Mouse (Mus musculus) natural killer cell, adult 2 months (primary cell): ENCODE data around the gene Gng13.
"Not testable (repeated sequence)": the region's sequence is repeated elsewhere in the genome, so short reads cannot be mapped to it uniquely, and the experiment has no call there.

ENCODE experiments used
- DNase-seq, 2 experiments: peaks; one replicate each; pipeline ENCODE4 v3.0.0; 2022; ENCODE audit warnings: low spot score in 2 of 2

Gng13 gene

DNA sequence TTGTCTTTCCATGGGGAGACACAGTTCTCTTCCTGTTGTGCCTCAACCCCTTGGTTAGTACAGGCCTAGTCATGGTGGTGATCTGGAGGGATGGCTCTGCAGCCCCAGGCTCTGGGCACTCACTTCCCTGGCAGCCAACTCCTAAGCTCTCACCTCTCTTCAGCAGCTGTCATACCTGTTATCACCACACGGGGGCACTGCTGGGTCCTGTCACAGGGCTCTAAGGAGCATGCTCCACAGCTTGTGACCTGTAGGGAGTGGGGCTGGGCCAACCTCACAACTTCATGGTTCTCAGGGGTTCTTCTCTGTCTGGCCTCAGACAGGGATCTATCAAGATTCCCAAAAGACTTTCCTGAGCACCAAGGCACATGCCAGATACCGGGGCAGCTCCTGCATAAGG is 15.1 kb downstream of the Gng13 start:
- DNase-seq = peak; percentile 69 to 78

DNA sequence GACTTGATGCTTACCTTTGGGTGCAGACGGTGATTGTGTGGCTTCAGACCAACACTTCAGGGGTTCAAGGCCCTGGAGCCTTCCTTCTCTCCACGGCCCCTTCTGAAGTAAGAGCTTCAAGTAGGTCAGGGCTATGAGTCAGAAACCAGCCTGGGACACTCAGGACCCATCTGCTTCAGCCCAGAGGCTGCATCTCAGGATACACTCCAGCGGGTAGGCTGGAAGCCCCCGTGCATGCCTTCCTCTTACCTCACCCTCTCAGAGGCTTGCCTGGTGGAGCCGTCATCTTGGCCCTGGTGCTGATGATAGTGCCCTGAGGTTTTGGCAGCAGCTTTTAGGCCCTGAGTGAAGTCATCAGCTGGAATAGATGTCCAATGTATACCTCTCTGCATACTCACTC is 18.3 kb downstream of the Gng13 start:
- no peak for DNase-seq

DNA sequence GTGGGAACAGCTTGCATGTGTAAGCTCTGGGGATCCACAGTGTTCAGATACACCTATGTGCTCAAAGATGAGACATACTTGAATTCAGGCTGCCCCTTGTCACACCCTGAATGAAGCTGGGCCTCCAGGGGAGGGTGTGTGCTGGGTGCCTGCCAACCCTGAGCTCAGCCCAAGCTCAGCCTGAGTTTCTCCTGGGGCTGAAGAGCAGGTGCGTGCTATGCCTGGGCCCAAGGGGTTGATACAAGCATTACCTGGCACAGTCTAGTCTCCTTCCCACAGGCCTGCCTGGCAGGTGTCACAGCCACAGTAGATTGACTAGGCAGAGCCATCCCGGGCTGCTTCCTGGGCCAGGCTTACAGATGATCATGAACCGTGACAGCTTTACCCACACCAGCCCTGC is 18.8 kb downstream of the Gng13 start, which contains the start of gene Mslnl:
Gene Mslnl, plus strand, starts transcription at position 298 of the 400 bp plus-strand sequence.
- no peak for DNase-seq

GRCm38 (mm10) chr17:25738861-25739260 is 21.9 kb downstream of the Gng13 start:
- no peak for DNase-seq

- DNase-seq = not testable (repeated sequence)
These were observed 24.5 kb downstream of the Gng13 start for GRCm38 (mm10) chr17:25741471-25741870.

DNA sequence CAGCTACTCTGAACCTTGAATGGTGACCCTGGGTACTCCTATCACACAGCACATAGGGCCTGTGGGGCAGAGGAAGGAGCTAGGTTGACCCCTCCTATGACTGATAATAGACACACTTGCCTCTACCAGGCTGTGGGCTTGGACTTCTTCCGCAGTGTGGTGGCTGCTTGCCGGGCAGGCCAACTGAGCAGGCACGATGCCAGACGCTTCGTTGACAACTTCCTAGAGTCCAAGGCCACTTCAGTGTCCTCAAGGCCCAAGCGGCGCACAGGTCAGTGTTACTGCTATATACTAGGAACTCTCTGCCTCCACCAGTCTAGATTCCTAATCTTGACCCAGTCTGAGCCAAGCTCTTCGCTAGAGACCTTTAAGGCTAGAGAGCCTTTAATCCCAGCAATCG is 26.9 kb downstream of the Gng13 start:
- no peak for DNase-seq

DNA sequence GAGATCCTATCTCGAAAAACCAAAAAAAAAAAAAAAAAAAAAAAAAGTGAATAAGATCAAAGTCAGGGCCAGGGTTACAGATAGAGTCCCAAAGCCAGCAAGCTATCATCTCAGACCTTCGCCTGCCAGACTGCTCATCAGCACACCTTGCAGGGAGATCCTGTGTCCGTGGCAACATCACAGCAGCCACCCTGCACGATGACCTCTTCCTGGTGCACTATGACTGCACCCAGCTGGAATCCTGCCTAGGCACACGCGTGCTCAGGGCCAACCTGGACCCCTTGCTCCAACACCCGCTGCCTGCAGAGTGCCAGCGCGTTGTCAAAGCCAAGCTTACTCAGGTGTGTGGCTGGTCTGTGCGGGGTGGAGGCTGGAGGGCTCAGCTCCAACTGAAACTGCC is 27.3 kb downstream of the Gng13 start:
- DNase-seq = no peak

DNA sequence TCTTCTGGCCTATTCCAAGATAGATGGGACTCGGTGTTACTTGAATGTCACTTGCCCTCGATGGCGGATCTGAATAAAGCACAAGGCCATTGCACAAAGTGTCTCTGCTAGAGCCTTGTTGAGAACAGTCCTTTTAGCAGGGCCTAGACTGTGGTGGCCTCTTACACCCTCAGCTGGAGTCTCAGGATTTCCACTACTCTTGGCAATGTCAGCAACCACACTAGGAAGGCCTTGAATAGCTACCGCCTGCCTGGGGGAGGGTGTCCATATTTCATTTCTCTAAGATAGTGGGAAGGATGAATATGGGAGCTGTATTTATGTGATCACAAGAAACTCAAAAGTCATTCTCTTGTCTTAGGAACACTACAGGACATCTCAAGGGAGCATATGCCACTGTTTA is 31.3 kb downstream of the Gng13 start:
- no peak for DNase-seq

DNA sequence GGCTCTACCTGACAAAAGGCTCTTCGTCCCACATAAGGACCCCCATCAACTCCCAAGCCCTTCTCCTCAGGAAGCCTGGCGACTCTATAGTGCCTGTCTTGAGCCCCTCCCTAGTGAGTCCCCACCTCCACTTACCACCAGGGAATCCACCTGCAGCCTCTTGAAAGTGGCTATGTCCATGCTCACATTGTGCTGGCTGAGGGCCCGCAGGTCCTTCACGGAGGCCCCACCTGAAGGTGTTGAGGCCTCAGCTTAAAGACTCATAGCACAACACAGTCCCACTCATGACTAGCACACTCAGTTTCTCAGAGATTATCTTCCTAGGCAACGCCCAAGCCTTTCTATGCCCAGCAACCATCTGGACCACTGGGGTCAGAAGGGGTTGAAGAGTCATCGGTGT is 32.3 kb downstream of the Gng13 start:
- DNase-seq = no peak

DNA sequence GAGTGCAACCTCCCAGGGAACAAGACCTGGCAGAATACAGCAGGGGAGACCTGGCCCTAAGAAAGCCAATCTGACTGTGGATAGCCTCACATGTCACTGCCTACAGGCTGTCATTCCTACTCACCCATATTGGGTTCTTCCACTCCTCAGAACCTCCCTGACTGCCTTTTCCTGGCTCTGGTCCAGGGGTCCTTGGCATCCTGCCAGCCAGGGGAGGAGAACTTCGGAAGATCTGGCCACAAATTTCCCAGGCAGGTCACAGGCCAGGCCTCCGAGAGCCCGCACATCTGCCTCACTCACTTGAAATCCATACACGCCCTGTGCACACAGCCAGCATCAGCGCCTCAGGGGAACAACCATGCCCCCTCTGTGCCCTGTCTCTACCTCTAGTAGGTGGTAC is 34.5 kb downstream of the Gng13 start:
- DNase-seq = no peak

DNA sequence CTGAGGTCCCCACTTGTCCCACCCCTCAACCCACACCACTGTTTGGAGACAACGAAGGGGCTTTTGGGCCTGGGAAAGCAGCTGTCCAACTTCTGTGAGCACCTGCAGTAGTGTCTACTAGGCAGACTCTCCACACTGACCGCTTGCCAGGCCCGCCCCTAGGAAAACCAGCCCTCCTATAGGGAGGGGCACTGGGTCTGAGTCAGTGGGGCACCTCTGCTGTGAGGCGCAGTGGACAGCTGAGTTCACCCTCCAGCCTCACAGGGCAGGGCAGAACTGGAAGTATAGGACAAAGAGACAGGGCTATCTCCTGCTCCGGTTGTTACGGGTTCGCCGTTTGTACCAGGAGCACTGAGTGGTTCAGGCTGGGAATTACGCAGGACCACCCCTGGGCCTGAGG is 37.3 kb downstream of the Gng13 start, which contains the start of gene Msln:
Gene Msln, minus strand, starts transcription at position 138 of the 400 bp plus-strand sequence.
- DNase-seq = no peak

GRCm38 (mm10) chr17:25755086-25755485 is 38.1 kb downstream of the Gng13 start:
- no peak for DNase-seq

DNA sequence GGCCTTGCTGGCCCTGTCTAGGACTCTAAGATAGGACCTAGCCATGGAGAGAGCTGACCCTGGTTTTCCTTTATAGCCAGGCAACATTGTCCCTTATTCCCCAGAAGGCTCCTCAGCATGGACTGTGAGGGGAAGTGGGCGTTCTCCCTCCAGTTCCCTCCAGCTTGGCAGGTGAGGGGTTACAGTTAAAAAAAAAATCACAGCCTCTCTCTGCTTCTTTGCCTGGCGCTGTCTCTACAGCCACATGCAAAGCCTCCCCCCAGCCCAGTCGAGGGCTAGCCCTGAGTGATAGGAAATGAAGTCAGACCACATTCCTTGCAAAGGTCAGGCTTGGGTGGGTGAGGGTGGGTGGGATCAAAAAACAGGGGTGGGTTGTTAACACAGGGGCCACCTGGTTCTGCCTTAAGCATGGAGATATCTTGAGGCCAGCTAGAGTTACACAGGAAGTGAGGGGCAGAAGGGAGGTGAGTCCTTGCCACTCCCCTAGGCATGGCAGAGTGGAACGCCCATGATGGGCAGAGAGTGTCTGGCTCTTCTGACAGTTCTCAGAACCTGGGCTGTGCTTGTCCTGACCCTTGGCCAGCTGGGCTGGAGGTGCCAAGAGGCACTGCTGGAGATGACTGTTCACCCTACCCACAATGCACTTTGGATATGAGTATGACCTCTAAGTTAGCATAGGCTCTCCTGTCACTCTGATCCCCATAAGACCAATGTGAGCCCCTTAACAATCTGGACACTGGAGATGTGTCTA is 38.8 kb downstream of the Gng13 start:
- DNase-seq = no peak

- DNase-seq = no peak
These were observed 39.6 kb downstream of the Gng13 start for GRCm38 (mm10) chr17:25756378-25757242.

- DNase-seq = no peak
These were observed 40.7 kb downstream of the Gng13 start for GRCm38 (mm10) chr17:25757691-25758090.

- DNase-seq = no peak
These were observed 43.2 kb downstream of the Gng13 start for GRCm38 (mm10) chr17:25760148-25760547.

DNA sequence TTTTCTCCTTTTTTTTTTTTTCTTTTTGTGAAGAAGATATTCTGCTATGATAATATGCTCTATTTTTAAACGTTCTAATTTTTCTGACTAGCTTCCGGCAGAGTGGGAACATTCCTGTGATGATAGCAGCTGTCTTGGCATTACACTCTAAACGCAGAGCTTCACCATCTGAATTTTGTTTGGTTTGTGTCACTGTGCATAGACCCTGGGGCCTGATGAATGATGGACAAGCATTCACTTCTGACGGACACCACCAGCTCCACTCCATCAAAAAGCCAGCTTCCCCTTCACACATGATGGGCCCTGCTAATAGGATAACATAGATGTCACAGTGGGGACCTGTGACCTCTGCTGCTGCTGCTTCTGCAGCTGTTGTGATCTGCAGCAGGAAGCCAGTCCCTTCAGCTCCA is 44.6 kb downstream of the Gng13 start:
- DNase-seq = no peak

DNA sequence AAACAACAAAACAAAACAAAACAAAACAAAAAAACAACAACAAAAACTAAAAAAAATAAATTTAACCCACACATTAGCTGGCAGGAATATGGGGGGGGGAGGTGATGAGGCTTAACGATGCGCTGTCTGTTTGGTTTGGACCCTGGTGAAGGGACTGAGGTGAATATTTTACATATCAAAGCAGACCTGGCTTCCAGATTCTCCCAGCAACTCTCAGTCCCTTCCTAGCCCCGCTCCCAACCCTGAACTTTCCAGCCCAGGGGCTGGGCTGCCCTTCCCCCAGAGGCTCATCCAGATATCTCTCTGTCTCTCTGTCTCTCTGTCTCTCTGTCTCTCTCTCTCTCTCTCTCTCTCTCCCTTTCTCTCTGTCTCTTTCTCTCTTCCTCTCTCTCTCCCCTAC is 45.6 kb downstream of the Gng13 start:
- DNase-seq = no peak

- no peak for DNase-seq
These were observed 48.9 kb downstream of the Gng13 start for GRCm38 (mm10) chr17:25765886-25766285.
